Mouse (Mus musculus) ES-Bruce4 (cell line): ENCODE data around the gene Lrrtm3. TPM values are rescaled to one million over a fixed set of nuclear protein-coding genes. Genes with fewer than 3 reads are reported as not detected.

Experiments
- H3K27ac ChIP-seq: 2 replicates; pipeline ENCODE4 v1.5.1; 2012; ENCODE audit warnings: low read length, inconsistent platforms; ENCODE audit not compliant: insufficient read depth
- H3K27me3 ChIP-seq: 2 replicates; pipeline ENCODE4 v1.6.1; 2012; ENCODE audit warnings: mild to moderate bottlenecking, low read length, inconsistent platforms; ENCODE audit not compliant: control insufficient read depth, poor library complexity, insufficient read depth, severe bottlenecking
- H3K36me3 ChIP-seq: 2 replicates; pipeline ENCODE4 v1.6.1; 2012; ENCODE audit warnings: inconsistent platforms, mild to moderate bottlenecking, low read length, moderate library complexity; ENCODE audit not compliant: control insufficient read depth, poor library complexity, insufficient read depth, severe bottlenecking
- H3K4me1 ChIP-seq: one replicate; pipeline ENCODE4 v1.8.1; 2011; ENCODE audit warnings: low read length; ENCODE audit not compliant: control insufficient read depth, insufficient read depth
- H3K4me3 ChIP-seq: 2 replicates; pipeline ENCODE4 v1.5.1; 2011; ENCODE audit warnings: low read depth, mild to moderate bottlenecking, low read length
- H3K9ac ChIP-seq: 2 replicates; pipeline ENCODE4 v1.6.1; 2012; ENCODE audit warnings: low read depth, mild to moderate bottlenecking, inconsistent platforms; ENCODE audit not compliant: poor library complexity, severe bottlenecking
- H3K9me3 ChIP-seq: replicated peaks from 2 replicates; pipeline ENCODE4 v1.6.1; 2012; ENCODE audit warnings: mild to moderate bottlenecking, low read length, inconsistent platforms; ENCODE audit not compliant: control insufficient read depth, poor library complexity, insufficient read depth, severe bottlenecking
- CTCF ChIP-seq: IDR thresholded peaks from one replicate; pipeline ENCODE4 v1.8.1; 2011; ENCODE audit warnings: low read depth, low read length
- EP300 ChIP-seq: IDR thresholded peaks from 2 replicates; pipeline ENCODE4 v1.6.1; 2011; ENCODE audit warnings: low read depth, low read length; ENCODE audit not compliant: insufficient read depth
- POLR2A ChIP-seq: IDR thresholded peaks from one replicate; pipeline ENCODE4 v1.8.1; 2011; ENCODE audit warnings: low read length; ENCODE audit not compliant: insufficient read depth
- polyA plus RNA-seq: library from polyadenylated mRNA; stranded (reverse); fragments of >200 nt; gene quantifications from 2 replicates; pipeline ENCODE4 v1.2.4, GENCODE M21; 2011; ENCODE audit warnings: low read depth; ENCODE audit not compliant: missing spikeins, insufficient read depth, insufficient read length

The Lrrtm3 gene
- polyA plus RNA-seq, 1 experiment = not detected

- no peaks in the 10 kb centered on the region for H3K36me3 ChIP-seq
- no peaks in the 10 kb centered on the region for H3K27me3 ChIP-seq
- no peak overlapping the region for H3K27ac ChIP-seq
- no peak overlapping the region for H3K9ac ChIP-seq
- no peak overlapping the region for H3K4me3 ChIP-seq
- no peaks in the 10 kb centered on the region for H3K4me1 ChIP-seq
- no peak for TF ChIP-seq EP300
- TF ChIP-seq POLR2A = no peak
- no peak for TF ChIP-seq CTCF
- no peaks in the 10 kb centered on the region for H3K9me3 ChIP-seq
Observed at GRCm38 (mm10) chr10:63954308-63954930, 135.7 kb downstream of the Lrrtm3 start.

- TF ChIP-seq EP300 (no peak), POLR2A (no peak), CTCF (no peak)
- H3K27me3 ChIP-seq = no peaks in the 10 kb centered on the region
- H3K36me3 ChIP-seq = no peaks in the 10 kb centered on the region
- H3K9ac ChIP-seq = no peak overlapping the region
- H3K4me3 ChIP-seq = no peak overlapping the region
- no peaks in the 10 kb centered on the region for H3K4me1 ChIP-seq
- no peaks in the 10 kb centered on the region for H3K9me3 ChIP-seq
- no peak overlapping the region for H3K27ac ChIP-seq
Observed at GRCm38 (mm10) chr10:63951481-63951880, 138.6 kb downstream of the Lrrtm3 start.

- Histone ChIP-seq H3K36me3 (no peaks in the 10 kb centered on the region), H3K4me1 (no peaks in the 10 kb centered on the region), H3K27ac (no peak overlapping the region), H3K4me3 (no peak overlapping the region), H3K9me3 (no peaks in the 10 kb centered on the region), H3K9ac (no peak overlapping the region), H3K27me3 (no peaks in the 10 kb centered on the region)
- TF ChIP-seq CTCF (no peak), EP300 (no peak), POLR2A (no peak)
Observed at GRCm38 (mm10) chr10:63950867-63951266, 139.2 kb downstream of the Lrrtm3 start.

- no peak overlapping the region for H3K9ac ChIP-seq
- H3K4me3 ChIP-seq = no peak overlapping the region
- H3K36me3 ChIP-seq = no peaks in the 10 kb centered on the region
- TF ChIP-seq EP300 (no peak), CTCF (no peak), POLR2A (no peak)
- H3K4me1 ChIP-seq = no peaks in the 10 kb centered on the region
- no peak overlapping the region for H3K27ac ChIP-seq
- no peaks in the 10 kb centered on the region for H3K27me3 ChIP-seq
- H3K9me3 ChIP-seq = no peaks in the 10 kb centered on the region
Observed at GRCm38 (mm10) chr10:63947266-63947665, 142.8 kb downstream of the Lrrtm3 start.

- no peaks in the 10 kb centered on the region for H3K4me1 ChIP-seq
- H3K27ac ChIP-seq = no peak overlapping the region
- no peak for TF ChIP-seq CTCF
- no peak for TF ChIP-seq POLR2A
- no peak for TF ChIP-seq EP300
- H3K9me3 ChIP-seq = no peaks in the 10 kb centered on the region
- H3K27me3 ChIP-seq = no peaks in the 10 kb centered on the region
- H3K4me3 ChIP-seq = no peak overlapping the region
- no peak overlapping the region for H3K9ac ChIP-seq
- no peaks in the 10 kb centered on the region for H3K36me3 ChIP-seq
Observed at GRCm38 (mm10) chr10:63945534-63945933, 144.5 kb downstream of the Lrrtm3 start.

- no peaks in the 10 kb centered on the region for H3K4me1 ChIP-seq
- H3K27me3 ChIP-seq = no peaks in the 10 kb centered on the region; the same call in 1 of the 2 replicates
- no peak overlapping the region for H3K4me3 ChIP-seq
- H3K9me3 ChIP-seq = no peaks in the 10 kb centered on the region
- H3K36me3 ChIP-seq = no peaks in the 10 kb centered on the region
- TF ChIP-seq CTCF = no peak
- TF ChIP-seq POLR2A = no peak
- no peak for TF ChIP-seq EP300
- no peak overlapping the region for H3K27ac ChIP-seq
- no peak overlapping the region for H3K9ac ChIP-seq
Observed at GRCm38 (mm10) chr10:63933946-63934345, 156.1 kb downstream of the Lrrtm3 start.
